In genomic region chr1:172376198-172376667, GRCm38 (mm10) we compare ENCODE assay signal across 7 mouse cellular contexts. TPM values are rescaled to one million over a fixed set of nuclear protein-coding genes. Genes with fewer than 3 reads are reported as not detected.
A peak's percentile ranks its signal among the peaks of the same experiment; 100 is the strongest.
DNase-seq lines count a peak whose midpoint lies in the region; ATAC-seq lines count a peak whose summit lies in the region.

Pigm (plus strand) TSS chr1:172376546.

- H3K9me3 ChIP-seq in embryonic facial prominence, embryonic 11.5 days (replicated peaks; ENCODE audit: control insufficient read depth, low read length): no peaks in the 10 kb centered on the region
- no peaks in the 10 kb centered on the region for H3K9me3 ChIP-seq in limb, embryonic 10.5 days (replicated peaks)
- H3K9me3 ChIP-seq in midbrain, embryonic 13.5 days: no peaks in the 10 kb centered on the region

- H3K9ac ChIP-seq in embryonic facial prominence, embryonic 11.5 days (replicated peaks; ENCODE audit: low read length): peak within 1 kb of the TSS; percentile 84
- peak within 1 kb of the TSS; percentile 93 for H3K9ac ChIP-seq in midbrain, embryonic 13.5 days (replicated peaks)

- peaks cover 5% of the 10 kb centered on the region for H3K4me1 ChIP-seq in embryonic facial prominence, embryonic 11.5 days (ENCODE audit: control insufficient read depth, insufficient read depth, low read length)
- H3K4me1 ChIP-seq in limb, embryonic 10.5 days: peaks cover 15% of the 10 kb centered on the region
- peaks cover 32% of the 10 kb centered on the region for H3K4me1 ChIP-seq in midbrain, embryonic 13.5 days (replicated peaks)

- H3K4me3 ChIP-seq in embryonic facial prominence, embryonic 11.5 days (ENCODE audit: low read depth, low read length): peak within 1 kb of the TSS; percentile 97
- peak within 1 kb of the TSS; percentile 86 for H3K4me3 ChIP-seq in limb, embryonic 10.5 days
- peak within 1 kb of the TSS; percentile 97 for H3K4me3 ChIP-seq in midbrain, embryonic 13.5 days (replicated peaks)

- ATAC-seq in embryonic facial prominence, embryonic 11.5 days (replicated peaks; ENCODE audit: insufficient number of reproducible peaks, low FRiP score, low TSS enrichment, low read depth): peak; percentile 97
- peak; percentile 96 for ATAC-seq in granulocyte monocyte progenitor cell, adult 5-6 weeks (replicated peaks; ENCODE audit: poor library complexity, severe bottlenecking)
- peak; percentile 99 for ATAC-seq in midbrain, embryonic 13.5 days

- H3K36me3 ChIP-seq in embryonic facial prominence, embryonic 11.5 days (replicated peaks; ENCODE audit: control insufficient read depth, insufficient read depth, low read depth, low read length): no peaks in the 10 kb centered on the region
- peaks cover 35% of the 10 kb centered on the region for H3K36me3 ChIP-seq in limb, embryonic 10.5 days
- H3K36me3 ChIP-seq in midbrain, embryonic 13.5 days: peaks cover 13% of the 10 kb centered on the region

- H3K27ac ChIP-seq in embryonic facial prominence, embryonic 11.5 days (replicated peaks; ENCODE audit: low read depth, low read length): no peak within 1 kb of the TSS; the same call in 1 of the 2 replicates
- peak within 1 kb of the TSS; percentile 86 for H3K27ac ChIP-seq in limb, embryonic 10.5 days
- peak within 1 kb of the TSS; percentile 73 for H3K27ac ChIP-seq in midbrain, embryonic 13.5 days

- H3K27me3 ChIP-seq in embryonic facial prominence, embryonic 11.5 days (ENCODE audit: control insufficient read depth, insufficient read depth, low read length): no peaks in the 10 kb centered on the region
- no peaks in the 10 kb centered on the region for H3K27me3 ChIP-seq in limb, embryonic 10.5 days (ENCODE audit: low read depth, poor library complexity, severe bottlenecking)
- H3K27me3 ChIP-seq in midbrain, embryonic 13.5 days: no peaks in the 10 kb centered on the region

- DNase-seq in adrenal gland, postnatal 14 days: peak; percentile 99
- DNase-seq in embryonic facial prominence, embryonic 11.5 days (ENCODE audit: low spot score): peak; percentile 99
- peak; percentile 98 for DNase-seq in kidney, adult 11 months
- peak; percentile 98 for DNase-seq in limb, embryonic 10.5 days (ENCODE audit: low spot score)
- peak; percentile 94 for DNase-seq in spleen, adult 12 weeks (ENCODE audit: low spot score)

- H3K4me2 ChIP-seq in embryonic facial prominence, embryonic 11.5 days (ENCODE audit: low read depth, low read length): peak within 1 kb of the TSS; percentile 86
- H3K4me2 ChIP-seq in midbrain, embryonic 13.5 days (replicated peaks): peak within 1 kb of the TSS; percentile 100

- WGBS in embryonic facial prominence, embryonic 11.5 days: under 1% methylated on average over 37 of the region's 39 CpGs
- under 1% methylated on average over 39 of the region's 39 CpGs for WGBS in limb, embryonic 10.5 days
- WGBS in midbrain, embryonic 13.5 days: under 1% methylated on average over 39 of the region's 39 CpGs

RNA-seq across cellular contexts. Expression of gene Pigm, which starts in this region (rescaled TPM):
- 12.3 and 14.5 TPM in 2 replicates for total RNA-seq in adrenal gland, postnatal 14 days (2021)
- polyA plus RNA-seq in embryonic facial prominence, embryonic 11.5 days (2014; fragmentation: Nextera tagmentation; extraction: Ambion mirVana): 11.4 and 12.3 TPM in 2 replicates
- 10.2 and 16.0 TPM in 2 replicates for total RNA-seq in granulocyte monocyte progenitor cell, adult 5-6 weeks (2014; fragmentation: Nextera tagmentation)
- total RNA-seq in granulocyte monocyte progenitor cell, adult 5-6 weeks (2017): 13.8 and 16.2 TPM in 2 replicates
- polyA plus RNA-seq in limb, embryonic 10.5 days (2016; fragmentation: Nextera tagmentation; extraction: Ambion mirVana): 9.9 and 10.5 TPM in 2 replicates
- polyA plus RNA-seq in midbrain, embryonic 13.5 days (2015; fragmentation: Nextera tagmentation; extraction: Ambion mirVana): 4.9 and 5.7 TPM in 2 replicates
